Mouse (Mus musculus): ENCODE data around the gene Ak9. TPM values are rescaled to one million over a fixed set of nuclear protein-coding genes. Genes with fewer than 3 reads are reported as not detected.
A peak's percentile ranks its signal among the peaks of the same experiment; 100 is the strongest.

The Ak9 gene
- polyA plus RNA-seq, 1 experiment from 2014 or later: not detected

GRCm38 (mm10) chr10:41470693-41471092 lies 166.9 kb downstream of the Ak9 start:
- 82% methylated on average over 3 of the region's 3 CpGs for WGBS
- H3K27ac ChIP-seq (ENCODE audit: low read depth, low read length): no peak overlapping the region
- H3K27me3 ChIP-seq (replicated peaks; ENCODE audit: control insufficient read depth, insufficient read depth, low read length): no peaks in the 10 kb centered on the region
- no peak for DNase-seq (ENCODE audit: low spot score)
- peaks cover 24% of the 10 kb centered on the region for H3K4me1 ChIP-seq (replicated peaks; ENCODE audit: control insufficient read depth, insufficient read depth, low read length)
- no peak for ATAC-seq (replicated peaks; ENCODE audit: low FRiP score)
- no peak overlapping the region for H3K9ac ChIP-seq (ENCODE audit: low read depth, low read length)
- no peaks in the 10 kb centered on the region for H3K9me3 ChIP-seq (ENCODE audit: control insufficient read depth, low read length)
- no peak overlapping the region for H3K4me2 ChIP-seq
- H3K36me3 ChIP-seq (ENCODE audit: control insufficient read depth, insufficient read depth, low read length): no peaks in the 10 kb centered on the region
- no peak overlapping the region for H3K4me3 ChIP-seq (ENCODE audit: low read depth, low read length)

- no peak for ATAC-seq (replicated peaks; ENCODE audit: low FRiP score)
- H3K27ac ChIP-seq (ENCODE audit: low read depth, low read length): no peak overlapping the region
Observed at GRCm38 (mm10) chr10:41472534-41472933, 168.8 kb downstream of the Ak9 start.

DNA sequence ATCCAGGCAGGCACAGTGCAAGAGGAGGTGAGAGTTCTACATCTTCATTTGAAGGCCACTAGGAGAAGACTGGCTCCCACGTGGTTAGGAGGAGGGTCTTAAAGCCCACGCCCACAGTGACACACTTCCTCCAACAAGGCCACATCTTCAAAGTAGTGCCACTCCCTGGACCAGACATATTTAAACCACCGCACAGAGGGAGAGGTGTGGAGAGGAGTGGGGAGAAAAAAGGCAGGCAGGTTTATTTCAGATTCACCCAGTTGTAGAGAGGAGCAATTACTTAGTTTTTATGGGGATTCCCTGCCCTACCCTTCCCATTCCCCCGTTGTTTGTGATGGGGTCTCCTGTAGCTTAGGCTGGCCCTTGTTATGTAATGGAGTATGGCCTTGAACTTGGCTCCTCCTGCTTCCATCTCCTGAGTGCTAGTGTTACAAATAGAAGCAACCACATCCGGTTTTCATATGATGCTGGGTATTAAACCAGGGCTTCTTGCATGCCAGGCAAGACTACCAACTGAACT lies 169.2 kb downstream of the Ak9 start:
- WGBS: 64% methylated on average over 5 of the region's 5 CpGs
- no peak overlapping the region for H3K4me3 ChIP-seq (ENCODE audit: low read depth, low read length)
- no peak overlapping the region for H3K4me2 ChIP-seq
- H3K27ac ChIP-seq (ENCODE audit: low read depth, low read length): no peak overlapping the region
- no peak for DNase-seq (ENCODE audit: low spot score)
- ATAC-seq (replicated peaks; ENCODE audit: low FRiP score): no peak
- no peak overlapping the region for H3K9ac ChIP-seq (ENCODE audit: low read depth, low read length)
- no peaks in the 10 kb centered on the region for H3K36me3 ChIP-seq (ENCODE audit: control insufficient read depth, insufficient read depth, low read length)
- no peaks in the 10 kb centered on the region for H3K27me3 ChIP-seq (replicated peaks; ENCODE audit: control insufficient read depth, insufficient read depth, low read length)
- peaks cover 39% of the 10 kb centered on the region for H3K4me1 ChIP-seq (replicated peaks; ENCODE audit: control insufficient read depth, insufficient read depth, low read length)
- no peaks in the 10 kb centered on the region for H3K9me3 ChIP-seq (ENCODE audit: control insufficient read depth, low read length)

More at GRCm38 (mm10) chr10:41472534-41472933, 168.8 kb downstream of the Ak9 start:
- H3K36me3 ChIP-seq (ENCODE audit: control insufficient read depth, insufficient read depth, low read length): no peaks in the 10 kb centered on the region
- DNase-seq (ENCODE audit: low spot score): no peak
- peaks cover 35% of the 10 kb centered on the region for H3K4me1 ChIP-seq (replicated peaks; ENCODE audit: control insufficient read depth, insufficient read depth, low read length)
- no peaks in the 10 kb centered on the region for H3K9me3 ChIP-seq (ENCODE audit: control insufficient read depth, low read length)
- H3K27me3 ChIP-seq (replicated peaks; ENCODE audit: control insufficient read depth, insufficient read depth, low read length): no peaks in the 10 kb centered on the region
- no peak overlapping the region for H3K9ac ChIP-seq (ENCODE audit: low read depth, low read length)
- H3K4me3 ChIP-seq (ENCODE audit: low read depth, low read length): no peak overlapping the region
- no peak overlapping the region for H3K4me2 ChIP-seq

DNA sequence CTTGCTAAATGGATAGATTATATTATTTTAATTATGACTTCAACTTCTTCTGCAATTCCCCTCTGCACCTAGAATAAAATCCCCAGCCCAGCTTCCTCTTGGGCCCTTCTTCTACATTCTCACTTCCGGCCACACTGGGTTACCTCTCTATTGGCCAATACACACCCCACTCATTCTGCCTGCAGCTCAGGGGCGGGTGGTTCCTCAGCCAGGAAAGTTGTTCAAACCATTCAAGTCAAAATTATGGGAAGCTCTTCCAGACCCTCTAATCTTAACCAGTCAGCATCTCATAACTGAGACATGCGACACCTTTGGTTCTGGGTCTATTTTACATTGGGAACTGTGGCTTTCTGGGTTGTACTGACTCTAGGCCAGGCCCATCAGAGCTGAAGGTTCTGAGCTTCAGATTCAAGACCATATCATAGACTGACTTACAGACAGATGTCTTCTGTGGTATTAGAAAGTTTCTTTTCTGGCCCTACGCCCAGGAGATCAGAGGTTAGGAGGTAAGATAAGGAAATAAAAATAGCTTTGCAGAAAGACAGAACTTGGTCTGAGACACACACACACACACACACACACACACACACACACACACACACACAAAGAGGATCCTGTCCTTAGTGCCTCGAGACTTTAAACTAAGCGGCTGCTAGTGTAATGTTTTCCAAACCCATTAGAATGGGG lies 170.1 kb downstream of the Ak9 start:
- Histone ChIP-seq H3K9me3 (ENCODE audit: control insufficient read depth, low read length) (no peaks in the 10 kb centered on the region), H3K9ac (ENCODE audit: low read depth, low read length) (no peak overlapping the region), H3K27me3 (replicated peaks; ENCODE audit: control insufficient read depth, insufficient read depth, low read length) (no peaks in the 10 kb centered on the region), H3K4me1 (replicated peaks; ENCODE audit: control insufficient read depth, insufficient read depth, low read length) (peaks cover 42% of the 10 kb centered on the region), H3K36me3 (ENCODE audit: control insufficient read depth, insufficient read depth, low read length) (no peaks in the 10 kb centered on the region), H3K27ac (ENCODE audit: low read depth, low read length) (no peak overlapping the region; the same call in 1 of the 2 replicates), H3K4me3 (ENCODE audit: low read depth, low read length) (no peak overlapping the region), H3K4me2 (no peak overlapping the region)
- no peak; the same call in 1 of the 2 replicates for ATAC-seq (replicated peaks; ENCODE audit: low FRiP score)
- WGBS: 42% methylated on average over 6 of the region's 6 CpGs
- no peak for DNase-seq (ENCODE audit: low spot score)

DNA sequence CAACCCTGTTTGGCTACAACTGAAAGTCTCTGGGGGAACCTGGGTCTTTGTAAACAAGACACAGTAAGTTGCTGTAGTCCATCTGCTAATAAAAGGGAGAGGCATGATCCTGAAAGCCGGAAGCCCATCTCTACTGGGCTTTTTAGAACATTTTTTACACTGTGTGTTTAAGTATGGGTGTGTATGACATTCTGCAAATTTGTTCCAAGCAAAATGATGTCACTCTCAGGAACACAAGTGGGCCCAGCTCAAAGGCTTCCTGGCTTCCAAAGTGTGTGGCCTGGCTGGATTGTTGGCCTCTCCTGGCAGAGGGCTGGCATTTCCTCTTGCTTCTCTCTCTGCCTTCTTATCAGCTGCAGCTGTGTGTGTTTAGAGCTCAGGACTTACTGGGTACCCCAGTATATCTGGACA lies 171.2 kb downstream of the Ak9 start:
- Histone ChIP-seq H3K27ac (ENCODE audit: low read depth, low read length) (peak overlapping the region; percentile 43; the same call in 1 of the 2 replicates), H3K9ac (ENCODE audit: low read depth, low read length) (no peak overlapping the region), H3K4me3 (ENCODE audit: low read depth, low read length) (no peak overlapping the region), H3K4me1 (replicated peaks; ENCODE audit: control insufficient read depth, insufficient read depth, low read length) (peaks cover 42% of the 10 kb centered on the region), H3K9me3 (ENCODE audit: control insufficient read depth, low read length) (no peaks in the 10 kb centered on the region), H3K36me3 (ENCODE audit: control insufficient read depth, insufficient read depth, low read length) (no peaks in the 10 kb centered on the region), H3K4me2 (peak overlapping the region; percentile 33), H3K27me3 (replicated peaks; ENCODE audit: control insufficient read depth, insufficient read depth, low read length) (no peaks in the 10 kb centered on the region)
- ATAC-seq (replicated peaks; ENCODE audit: low FRiP score) (no peak), DNase-seq (ENCODE audit: low spot score) (no peak)
- 63% methylated on average over 1 of the region's 1 CpGs for WGBS

DNA sequence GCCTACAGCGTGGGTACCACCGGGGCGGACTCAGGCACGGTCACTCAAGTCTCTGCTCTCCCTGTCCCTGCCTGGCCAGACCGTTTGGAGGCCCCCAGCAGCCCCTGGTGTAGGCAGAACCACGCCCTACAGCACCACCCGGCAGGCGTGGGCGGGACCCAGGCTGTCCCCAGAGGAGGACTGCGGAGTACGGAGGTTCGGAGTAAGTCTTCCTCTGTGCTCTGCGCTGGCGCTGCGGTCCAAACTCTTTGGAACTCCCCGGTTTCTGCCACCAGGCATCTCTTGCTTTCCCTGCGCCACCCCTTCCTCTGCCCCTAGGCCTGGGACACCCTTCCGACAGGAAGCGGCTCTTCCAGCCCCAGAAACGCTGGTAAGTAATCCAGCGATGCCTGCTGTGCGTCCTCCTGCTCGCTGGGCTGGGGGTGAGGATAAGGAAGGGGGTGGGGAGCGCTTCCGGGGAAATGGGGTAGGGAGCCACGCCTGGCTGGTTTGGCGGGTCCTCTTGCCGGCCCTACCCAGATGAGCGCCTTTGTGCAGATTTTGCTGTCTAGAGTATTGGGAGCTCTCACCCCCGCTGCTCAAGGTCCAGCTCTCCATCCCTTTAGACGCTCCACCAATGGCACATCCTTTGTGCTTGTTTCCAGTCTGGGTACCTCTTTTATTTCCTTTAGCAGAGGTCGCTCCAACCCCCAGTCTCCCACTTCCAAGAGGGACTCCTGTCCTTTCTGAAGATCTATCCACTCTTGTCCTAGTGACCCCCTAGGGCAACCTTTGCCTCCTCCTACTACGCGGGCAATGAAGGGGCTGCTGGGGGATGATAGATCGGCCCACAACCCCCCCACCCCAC lies 172.6 kb downstream of the Ak9 start, which contains the start of gene Mical1:
Gene Mical1, plus strand, starts transcription at position 144 of the 847 bp plus-strand sequence.
- Histone ChIP-seq H3K9ac (ENCODE audit: low read depth, low read length) (peak within 1 kb of the TSS; percentile 67), H3K27ac (ENCODE audit: low read depth, low read length) (peak within 1 kb of the TSS; percentile 73), H3K4me3 (ENCODE audit: low read depth, low read length) (peak within 1 kb of the TSS; percentile 69), H3K9me3 (ENCODE audit: control insufficient read depth, low read length) (no peaks in the 10 kb centered on the region), H3K4me2 (peak within 1 kb of the TSS; percentile 99), H3K27me3 (replicated peaks; ENCODE audit: control insufficient read depth, insufficient read depth, low read length) (no peaks in the 10 kb centered on the region), H3K4me1 (replicated peaks; ENCODE audit: control insufficient read depth, insufficient read depth, low read length) (peaks cover 51% of the 10 kb centered on the region), H3K36me3 (ENCODE audit: control insufficient read depth, insufficient read depth, low read length) (no peaks in the 10 kb centered on the region)
- DNase-seq (ENCODE audit: low spot score) (peak; percentile 78), ATAC-seq (replicated peaks; ENCODE audit: low FRiP score) (peak; percentile 75)
- WGBS: under 1% methylated on average over 35 of the region's 35 CpGs

GRCm38 (mm10) chr10:41477018-41477277 lies 173.2 kb downstream of the Ak9 start:
- H3K27me3 ChIP-seq (replicated peaks; ENCODE audit: control insufficient read depth, insufficient read depth, low read length): no peaks in the 10 kb centered on the region
- H3K36me3 ChIP-seq (ENCODE audit: control insufficient read depth, insufficient read depth, low read length): no peaks in the 10 kb centered on the region
- H3K9ac ChIP-seq (ENCODE audit: low read depth, low read length): peak overlapping the region; percentile 67
- under 1% methylated on average over 9 of the region's 9 CpGs for WGBS
- no peak for ATAC-seq (replicated peaks; ENCODE audit: low FRiP score)
- peak overlapping the region; percentile 69 for H3K4me3 ChIP-seq (ENCODE audit: low read depth, low read length)
- peak overlapping the region; percentile 99 for H3K4me2 ChIP-seq
- peak; percentile 42 for DNase-seq (ENCODE audit: low spot score)
- H3K9me3 ChIP-seq (ENCODE audit: control insufficient read depth, low read length): no peaks in the 10 kb centered on the region
- peaks cover 54% of the 10 kb centered on the region for H3K4me1 ChIP-seq (replicated peaks; ENCODE audit: control insufficient read depth, insufficient read depth, low read length)
- peak overlapping the region; percentile 73 for H3K27ac ChIP-seq (ENCODE audit: low read depth, low read length)

GRCm38 (mm10) chr10:41477278-41478181 lies 173.8 kb downstream of the Ak9 start:
- WGBS: 3% methylated on average over 20 of the region's 20 CpGs
- Histone ChIP-seq H3K27me3 (replicated peaks; ENCODE audit: control insufficient read depth, insufficient read depth, low read length) (no peaks in the 10 kb centered on the region), H3K36me3 (ENCODE audit: control insufficient read depth, insufficient read depth, low read length) (no peaks in the 10 kb centered on the region), H3K9ac (ENCODE audit: low read depth, low read length) (peak overlapping the region; percentile 67), H3K4me1 (replicated peaks; ENCODE audit: control insufficient read depth, insufficient read depth, low read length) (peaks cover 54% of the 10 kb centered on the region), H3K9me3 (ENCODE audit: control insufficient read depth, low read length) (no peaks in the 10 kb centered on the region), H3K4me3 (ENCODE audit: low read depth, low read length) (peak overlapping the region; percentile 69), H3K4me2 (peak overlapping the region; percentile 99), H3K27ac (ENCODE audit: low read depth, low read length) (peak overlapping the region; percentile 73)
- peak; percentile 73 for DNase-seq (ENCODE audit: low spot score)
- ATAC-seq (replicated peaks; ENCODE audit: low FRiP score): peak; percentile 56

Measured in liver, embryonic 11.5 days (tissue).